ENCODE assay signal across 12 mouse cellular contexts in genomic region chr6:16487015-16487630, GRCm38 (mm10).
A peak's percentile ranks its signal among the peaks of the same experiment; 100 is the strongest.
DNase-seq lines count a peak whose midpoint lies in the region; ATAC-seq and TF ChIP-seq lines count a peak whose summit lies in the region.
"Had no signal": no experiment of that assay in that cellular context is flagged by ENCODE, and none has a peak within 500 bp of the region (broad histone marks: within the 10 kb centered on the region; RNA-seq: fewer than 3 reads in every experiment).

No protein-coding gene starts in this region.

- no peak for TF ChIP-seq POLR2A in thymus, adult 2 months (IDR thresholded peaks at IDR 0.05; ENCODE audit: control insufficient read depth, extremely low read depth, insufficient read depth, low read length, poor library complexity)

- H3K36me3 ChIP-seq in hindbrain, embryonic 14.5 days (replicated peaks; ENCODE audit: control insufficient read depth, insufficient read depth): no peaks in the 10 kb centered on the region
- H3K36me3 ChIP-seq in hindbrain, embryonic 11.5 days (ENCODE audit: control insufficient read depth, insufficient read depth, low read length): no peaks in the 10 kb centered on the region
- no peaks in the 10 kb centered on the region for H3K36me3 ChIP-seq in thymus, adult 2 months (ENCODE audit: control insufficient read depth, insufficient read depth, low read length)
- H3K36me3 ChIP-seq: neural tube, embryonic 12.5 days had no signal

- no peaks in the 10 kb centered on the region for H3K9me3 ChIP-seq in hindbrain, embryonic 14.5 days (ENCODE audit: control insufficient read depth, low read length)
- no peaks in the 10 kb centered on the region for H3K9me3 ChIP-seq in hindbrain, embryonic 11.5 days (ENCODE audit: control insufficient read depth, low read length)
- H3K9me3 ChIP-seq: neural tube, embryonic 12.5 days had no signal

- H3K4me3 ChIP-seq in hindbrain, embryonic 14.5 days (replicated peaks; ENCODE audit: low read length): no peak overlapping the region
- no peak overlapping the region for H3K4me3 ChIP-seq in hindbrain, embryonic 11.5 days (ENCODE audit: low read depth, low read length)
- no peak overlapping the region for H3K4me3 ChIP-seq in thymus, adult 2 months (ENCODE audit: control insufficient read depth, insufficient read depth, low read length)
- H3K4me3 ChIP-seq: heart, adult 2 months; neural tube, embryonic 12.5 days had no signal

- H3K4me1 ChIP-seq in hindbrain, embryonic 14.5 days (replicated peaks; ENCODE audit: control insufficient read depth, insufficient read depth, low read length): no peaks in the 10 kb centered on the region
- H3K4me1 ChIP-seq in hindbrain, embryonic 11.5 days (replicated peaks; ENCODE audit: control insufficient read depth, insufficient read depth, low read length): no peaks in the 10 kb centered on the region
- no peaks in the 10 kb centered on the region for H3K4me1 ChIP-seq in thymus, adult 2 months (replicated peaks; ENCODE audit: control insufficient read depth, insufficient read depth, low read length)
- H3K4me1 ChIP-seq: neural tube, embryonic 12.5 days had no signal

- DNase-seq in hindbrain, embryonic 14.5 days (ENCODE audit: low spot score): peak; percentile 26
- DNase-seq in hindbrain, embryonic 11.5 days (ENCODE audit: low spot score): no peak
- peak; percentile 50 for DNase-seq in brain, embryonic 18.5 days (ENCODE audit: low read depth, low spot score)
- peak; percentile 50 to 79 for DNase-seq in frontal cortex, adult 2 months (ENCODE audit: extremely low spot score in 1 of 2, low spot score in 1 of 2)
- peak; percentile 37 to 88 for DNase-seq in left cerebral cortex, postnatal 25 days (ENCODE audit: low spot score in 2 of 2)
- no peak for DNase-seq in thymus, postnatal 25 days
- DNase-seq in thymus, adult 2 months: no peak
- no peak for DNase-seq in gastrocnemius, postnatal 14 days
- DNase-seq: heart, adult 2 months; kidney, adult 9 months; lung, postnatal 10 days had no signal

- TF ChIP-seq CTCF in thymus, adult 2 months (IDR thresholded peaks at IDR 0.05; ENCODE audit: borderline replicate concordance, control insufficient read depth, extremely low read depth, insufficient read depth, low read length, poor library complexity): no peak

- H3K4me2 ChIP-seq in hindbrain, embryonic 14.5 days (replicated peaks): no peak overlapping the region
- no peak overlapping the region for H3K4me2 ChIP-seq in hindbrain, embryonic 11.5 days (replicated peaks; ENCODE audit: low read depth, low read length)
- H3K4me2 ChIP-seq: neural tube, embryonic 12.5 days had no signal

- WGBS in hindbrain, embryonic 14.5 days: 86% methylated on average over 8 of the region's 8 CpGs
- 89% methylated on average over 8 of the region's 8 CpGs for WGBS in hindbrain, embryonic 11.5 days
- 93% methylated on average over 8 of the region's 8 CpGs for WGBS in thymus, adult 2 months

- ATAC-seq in hindbrain, embryonic 14.5 days (ENCODE audit: low FRiP score): no peak
- ATAC-seq in hindbrain, embryonic 11.5 days (ENCODE audit: low FRiP score): no peak

- no peak overlapping the region for H3K9ac ChIP-seq in hindbrain, embryonic 14.5 days
- H3K9ac ChIP-seq in hindbrain, embryonic 11.5 days (ENCODE audit: low read depth, low read length): no peak overlapping the region
- H3K9ac ChIP-seq: neural tube, embryonic 12.5 days had no signal

- no peak overlapping the region for H3K27ac ChIP-seq in hindbrain, embryonic 14.5 days
- H3K27ac ChIP-seq in hindbrain, embryonic 11.5 days (ENCODE audit: low read depth, low read length): no peak overlapping the region
- H3K27ac ChIP-seq in thymus, adult 2 months (ENCODE audit: control insufficient read depth, insufficient read depth, low read length): no peak overlapping the region
- H3K27ac ChIP-seq: heart, adult 2 months; neural tube, embryonic 12.5 days had no signal

- H3K27me3 ChIP-seq in hindbrain, embryonic 14.5 days (ENCODE audit: control insufficient read depth, insufficient read depth, low read length): no peaks in the 10 kb centered on the region
- no peaks in the 10 kb centered on the region for H3K27me3 ChIP-seq in hindbrain, embryonic 11.5 days (ENCODE audit: control insufficient read depth, insufficient read depth, low read length)
- H3K27me3 ChIP-seq in thymus, adult 2 months (ENCODE audit: control insufficient read depth, insufficient read depth, low read length): no peaks in the 10 kb centered on the region
- H3K27me3 ChIP-seq: neural tube, embryonic 12.5 days had no signal

- intact Hi-C loops in left cerebral cortex, postnatal 25 days (cut with DNase I): no loop called here
- intact Hi-C loops in gastrocnemius, postnatal 14 days (cut with DNase I; ENCODE audit: low total_unique reads): no loop called here

Comparison
In these comparisons a context has a peak if more than half of its experiments do, and no peak if none do; other contexts are left out.
1. DNase-seq: peak in hindbrain, embryonic 14.5 days (single experiment), brain, embryonic 18.5 days (single experiment), frontal cortex, adult 2 months (2 of 2) and left cerebral cortex, postnatal 25 days (2 of 2); none in hindbrain, embryonic 11.5 days (single experiment), thymus, postnatal 25 days (single experiment), thymus, adult 2 months (single experiment) and gastrocnemius, postnatal 14 days (single experiment).